Mouse (Mus musculus) neural tube, embryonic 12.5 days (tissue): ENCODE results near the gene Heatr5a. TPM values are rescaled to one million over a fixed set of nuclear protein-coding genes. Genes with fewer than 3 reads are reported as not detected.
A peak's percentile ranks its signal among the peaks of the same experiment; 100 is the strongest.

Source experiments
- ATAC-seq: fragments of 200-750 bp; cut with Nextera tagmentation; 2 replicates; pipeline ENCODE4 v1.8.0; 2017; ENCODE audit warnings: low read depth, mild to moderate bottlenecking, moderate TSS enrichment, moderate library complexity; ENCODE audit not compliant: low FRiP score
- H3K27ac ChIP-seq: fragments of 300-500 bp; sonication (generic); 2 replicates; pipeline ENCODE4 v1.5.1; 2016
- H3K27me3 ChIP-seq: fragments of 300-500 bp; sonication (generic); replicated peaks from 2 replicates; pipeline ENCODE4 v1.6.1; 2016; ENCODE audit warnings: mild to moderate bottlenecking
- H3K36me3 ChIP-seq: fragments of 300-500 bp; sonication (generic); 2 replicates; pipeline ENCODE4 v1.6.1; 2016; ENCODE audit warnings: mild to moderate bottlenecking
- H3K4me1 ChIP-seq: fragments of 300-500 bp; sonication (generic); 2 replicates; pipeline ENCODE4 v1.6.1; 2016
- H3K4me2 ChIP-seq: fragments of 300-500 bp; sonication (generic); replicated peaks from 2 replicates; pipeline ENCODE4 v1.6.1; 2016; ENCODE audit warnings: mild to moderate bottlenecking
- H3K4me3 ChIP-seq: fragments of 300-500 bp; sonication (generic); 2 replicates; pipeline ENCODE4 v1.5.1; 2016
- H3K9ac ChIP-seq: fragments of 300-500 bp; sonication (generic); 2 replicates; pipeline ENCODE4 v1.6.1; 2016; ENCODE audit warnings: mild to moderate bottlenecking
- H3K9me3 ChIP-seq: fragments of 300-500 bp; sonication (generic); 2 replicates; pipeline ENCODE4 v1.6.1; 2016; ENCODE audit warnings: mild to moderate bottlenecking
- WGBS: fragments of 180-500 bp; shearing (Covaris S2); methylation state at CpG from one replicate; pipeline ENCODE4 v1.1.7; 2016; 5-methylcytosine and 5-hydroxymethylcytosine counted together
- polyA plus RNA-seq: library from polyadenylated mRNA; unstranded; fragments of >200 nt; fragmentation: Nextera tagmentation; extraction: Ambion mirVana; gene quantifications from 2 replicates; pipeline ENCODE4 v1.2.1, GENCODE M21; 2016

Heatr5a gene
- polyA plus RNA-seq, 1 experiment from 2014 or later: 8.5 TPM

DNA sequence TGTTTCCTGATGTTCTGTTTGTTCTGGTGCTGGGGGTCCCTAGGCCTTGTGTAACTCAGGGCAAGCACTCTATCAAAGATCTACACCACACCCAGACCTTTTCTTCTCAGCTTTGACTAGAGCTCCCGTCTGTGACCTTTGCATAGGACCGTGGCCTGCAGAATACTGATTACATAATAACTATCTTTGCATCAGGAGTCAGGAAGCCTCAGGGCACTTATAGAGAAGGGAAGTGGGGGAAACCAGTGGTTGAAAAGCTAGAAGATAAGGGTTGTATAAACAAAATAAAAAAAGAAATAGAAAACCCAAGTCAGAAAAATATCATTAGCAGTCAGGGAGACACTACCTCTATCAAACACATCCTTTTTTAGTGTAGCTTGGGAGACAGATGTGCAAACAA, 121.2 kb downstream of the Heatr5a start:
- Histone ChIP-seq H3K4me2 (no peak overlapping the region), H3K4me1 (no peaks in the 10 kb centered on the region), H3K36me3 (no peaks in the 10 kb centered on the region), H3K9me3 (no peaks in the 10 kb centered on the region), H3K9ac (no peak overlapping the region), H3K4me3 (no peak overlapping the region), H3K27ac (no peak overlapping the region), H3K27me3 (no peaks in the 10 kb centered on the region)
- 90% methylated on average over 2 of the region's 2 CpGs for WGBS
- ATAC-seq: no peak

DNA sequence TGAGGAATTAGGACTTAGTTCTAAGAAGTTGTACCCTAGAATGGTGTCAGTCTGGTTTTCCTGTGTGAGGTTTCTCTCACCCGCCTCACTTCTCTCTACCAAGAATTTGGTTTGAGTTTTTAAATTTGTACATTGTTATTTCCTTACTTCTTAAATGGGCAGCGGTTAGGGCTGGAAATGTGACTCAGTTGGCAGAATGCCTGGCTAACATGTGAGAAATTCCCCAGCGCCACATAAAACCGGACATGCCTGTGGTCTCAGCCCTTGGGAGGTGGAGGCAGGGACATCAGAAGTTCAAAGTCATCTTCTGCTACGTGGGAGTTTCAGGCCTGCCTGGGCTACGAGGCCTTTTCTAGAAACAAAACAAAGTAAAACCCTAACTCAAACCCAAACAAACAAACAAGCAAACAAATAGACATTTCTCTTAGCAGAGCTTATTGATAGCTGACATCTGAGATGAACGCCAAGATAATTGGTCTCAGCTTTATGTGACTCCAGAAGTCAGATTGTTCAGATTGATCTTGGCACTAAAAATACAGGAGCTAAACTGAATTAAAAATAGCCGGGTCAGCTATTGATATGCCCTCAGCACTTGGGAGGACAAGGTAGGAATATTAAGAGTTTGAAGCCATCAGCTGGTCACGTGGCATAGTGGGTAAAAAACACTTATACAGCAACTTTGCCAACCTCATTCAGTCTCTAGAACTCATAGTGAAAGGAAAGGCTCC, 123.0 kb downstream of the Heatr5a start:
- Histone ChIP-seq H3K27ac (no peak overlapping the region), H3K4me3 (no peak overlapping the region), H3K27me3 (no peaks in the 10 kb centered on the region), H3K4me1 (no peaks in the 10 kb centered on the region), H3K4me2 (no peak overlapping the region), H3K9me3 (no peaks in the 10 kb centered on the region), H3K36me3 (no peaks in the 10 kb centered on the region), H3K9ac (no peak overlapping the region)
- no peak for ATAC-seq
- 85% methylated on average over 9 of the region's 9 CpGs for WGBS

DNA sequence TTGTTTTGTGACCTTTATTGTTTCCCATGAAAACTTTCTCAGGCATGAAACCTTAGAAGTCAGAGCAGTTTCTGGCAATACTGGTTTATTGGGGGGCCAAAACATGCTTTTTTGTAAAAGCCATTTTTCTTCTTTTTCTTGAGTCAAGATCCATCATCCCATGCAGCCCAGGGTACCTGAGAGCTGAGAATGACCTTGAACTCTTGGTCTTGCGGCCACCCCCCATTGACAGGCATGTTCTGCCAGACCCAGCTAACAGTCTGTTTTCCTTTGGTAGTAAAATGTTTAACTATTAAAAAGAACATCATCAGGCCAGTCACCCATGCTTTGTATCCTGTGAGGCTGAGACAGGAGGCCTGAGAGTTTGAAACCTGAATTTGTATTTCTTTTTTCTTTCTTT, 125.9 kb downstream of the Heatr5a start:
- H3K27ac ChIP-seq: no peak overlapping the region
- H3K9ac ChIP-seq: no peak overlapping the region
- H3K36me3 ChIP-seq: no peaks in the 10 kb centered on the region
- H3K4me3 ChIP-seq: no peak overlapping the region
- H3K4me1 ChIP-seq: no peaks in the 10 kb centered on the region
- H3K27me3 ChIP-seq: no peaks in the 10 kb centered on the region
- H3K4me2 ChIP-seq: peak overlapping the region; percentile 64
- ATAC-seq: 0 out of 2 replicates have a peak, but pooled peaks have one; percentile 41
- H3K9me3 ChIP-seq: no peaks in the 10 kb centered on the region
- WGBS: 43% methylated on average over 1 of the region's 1 CpGs

DNA sequence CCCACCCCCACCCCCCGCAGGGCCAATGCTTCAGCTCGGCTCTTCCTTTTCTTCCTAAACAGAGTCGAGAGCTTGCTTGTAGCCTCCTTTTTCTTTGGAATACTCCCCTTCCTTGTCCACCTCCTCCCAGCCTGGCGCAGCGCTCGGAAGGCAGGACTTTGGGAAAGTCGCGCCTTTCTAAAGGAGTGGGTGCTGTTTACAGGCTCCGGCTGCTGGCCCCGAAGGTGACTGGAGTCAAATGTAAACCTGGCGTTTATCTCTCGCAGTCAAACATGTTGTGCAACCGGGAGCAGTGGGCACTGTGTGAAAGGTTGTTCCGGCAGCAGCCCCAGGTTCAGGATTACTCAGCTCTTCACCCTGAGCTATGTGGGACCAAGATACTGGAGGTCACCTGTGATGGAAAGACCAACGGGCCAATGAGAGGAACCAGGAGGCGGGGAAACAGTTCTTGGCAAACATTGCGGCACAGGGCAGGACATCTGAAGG, 126.3 kb downstream of the Heatr5a start:
- Histone ChIP-seq H3K4me2 (peak overlapping the region; percentile 64), H3K9ac (peak overlapping the region; percentile 49), H3K27me3 (no peaks in the 10 kb centered on the region), H3K4me1 (no peaks in the 10 kb centered on the region), H3K4me3 (peak overlapping the region; percentile 46), H3K9me3 (no peaks in the 10 kb centered on the region), H3K36me3 (no peaks in the 10 kb centered on the region), H3K27ac (no peak overlapping the region)
- WGBS: under 1% methylated on average over 17 of the region's 17 CpGs
- peak; percentile 99 for ATAC-seq

DNA sequence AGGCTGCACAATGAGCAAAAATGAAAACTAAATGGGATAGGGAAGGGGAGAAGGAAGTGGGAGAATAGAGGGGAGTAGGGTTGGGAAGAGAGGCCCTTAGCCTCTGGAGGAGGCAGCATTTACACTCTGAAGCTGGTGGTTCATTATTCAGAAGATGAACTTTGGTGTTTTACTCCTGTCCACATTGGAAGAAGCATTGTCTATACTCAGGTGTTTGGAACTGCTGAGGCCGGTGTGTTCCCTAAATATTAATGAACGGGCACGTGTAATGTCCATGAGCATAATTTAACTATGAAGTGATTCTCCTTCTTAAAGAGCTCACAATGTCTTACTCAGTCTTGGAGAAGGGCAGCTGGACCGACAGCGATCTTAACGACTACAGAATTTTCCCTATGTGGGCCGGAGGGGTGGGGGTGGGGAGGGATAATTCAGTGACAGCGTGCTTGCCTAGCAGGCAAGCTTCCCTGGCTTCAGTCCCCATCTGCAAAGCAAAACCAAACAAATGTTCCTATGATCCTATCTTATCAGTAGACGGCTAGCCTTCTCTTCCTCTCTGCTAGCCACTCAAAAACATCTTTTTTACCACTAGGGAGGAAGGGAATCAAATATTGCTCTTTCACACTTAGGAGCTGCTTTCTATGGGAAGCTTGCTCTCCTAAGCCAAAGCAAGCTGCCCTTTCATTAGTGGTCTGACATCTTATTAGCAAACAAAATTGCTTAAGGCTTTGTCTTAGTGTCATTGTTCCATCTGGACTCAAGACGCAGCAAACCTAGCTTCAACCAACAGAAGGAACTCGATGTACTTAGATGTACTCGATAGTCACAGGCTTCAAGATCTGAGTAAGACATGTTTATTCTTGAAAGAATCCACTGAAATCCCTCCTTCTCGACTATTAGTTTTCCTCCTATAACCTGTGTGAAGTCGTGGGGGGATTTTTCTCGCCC, 127.3 kb downstream of the Heatr5a start:
- no peaks in the 10 kb centered on the region for H3K9me3 ChIP-seq
- no peak for ATAC-seq
- peak overlapping the region; percentile 64 for H3K4me2 ChIP-seq
- no peaks in the 10 kb centered on the region for H3K4me1 ChIP-seq
- no peak overlapping the region for H3K27ac ChIP-seq
- H3K27me3 ChIP-seq: no peaks in the 10 kb centered on the region
- H3K4me3 ChIP-seq: no peak overlapping the region
- WGBS: 38% methylated on average over 15 of the region's 15 CpGs
- no peak overlapping the region for H3K9ac ChIP-seq
- H3K36me3 ChIP-seq: no peaks in the 10 kb centered on the region

DNA sequence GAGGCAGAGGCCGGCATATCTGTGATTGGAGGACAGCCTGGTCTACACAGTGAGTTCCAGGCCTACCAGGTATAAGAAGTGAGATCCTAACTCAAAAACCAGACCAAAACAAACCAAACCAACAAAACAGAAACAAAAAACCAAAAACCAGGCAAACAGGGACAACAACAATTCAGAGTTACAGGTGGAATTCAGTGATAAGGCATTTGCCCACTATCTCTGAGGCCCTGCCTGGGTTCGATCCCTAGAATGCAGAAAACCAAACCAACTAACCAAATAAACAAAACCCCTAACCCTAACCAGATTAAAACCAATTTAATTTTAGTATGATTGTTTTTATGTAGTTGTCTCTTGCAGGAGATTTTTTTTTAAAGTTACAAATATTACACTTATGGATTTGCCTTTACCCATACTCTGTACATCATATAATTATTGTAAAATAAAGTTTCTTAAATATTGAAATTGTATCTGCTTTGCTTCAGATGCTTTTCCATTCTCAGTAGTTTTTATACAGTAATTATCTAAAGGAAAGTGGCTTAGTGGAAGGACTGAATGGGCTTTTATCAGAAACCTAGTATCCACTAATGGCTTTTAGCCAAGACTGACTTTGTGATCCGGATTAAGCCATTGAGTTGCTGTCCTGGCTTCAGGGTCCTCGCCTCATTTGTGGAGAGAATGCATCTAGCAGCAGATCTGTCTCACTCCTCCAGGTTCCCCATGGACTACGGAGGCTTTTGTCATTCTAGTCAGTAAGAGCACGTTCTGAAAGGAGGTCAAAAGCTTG, 128.8 kb downstream of the Heatr5a start:
- Histone ChIP-seq H3K27ac (no peak overlapping the region), H3K27me3 (no peaks in the 10 kb centered on the region), H3K4me1 (no peaks in the 10 kb centered on the region), H3K4me3 (no peak overlapping the region), H3K4me2 (no peak overlapping the region), H3K9ac (no peak overlapping the region), H3K9me3 (no peaks in the 10 kb centered on the region), H3K36me3 (no peaks in the 10 kb centered on the region)
- 76% methylated on average over 6 of the region's 6 CpGs for WGBS
- ATAC-seq: no peak

DNA sequence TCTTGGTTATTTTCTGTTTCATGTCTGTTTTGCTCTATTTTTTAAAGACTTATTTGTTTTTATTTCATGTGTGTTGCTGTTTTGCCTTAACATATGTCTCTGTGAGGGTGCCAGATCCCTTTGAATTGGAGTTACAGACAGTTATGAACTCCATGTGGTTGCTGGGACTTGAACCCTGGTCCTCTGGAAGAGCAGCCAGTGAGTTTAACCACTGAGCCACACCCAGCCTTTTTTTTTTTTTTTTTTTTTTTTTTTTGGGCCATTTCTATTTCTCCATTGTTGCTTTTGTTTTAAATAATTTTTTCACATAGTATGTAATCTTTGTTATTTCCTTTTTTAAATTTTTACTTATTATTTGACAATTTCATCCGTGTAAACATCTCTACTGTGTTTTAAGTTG, 131.3 kb downstream of the Heatr5a start:
- no peak overlapping the region for H3K4me3 ChIP-seq
- WGBS: 86% methylated on average over 1 of the region's 1 CpGs

DNA sequence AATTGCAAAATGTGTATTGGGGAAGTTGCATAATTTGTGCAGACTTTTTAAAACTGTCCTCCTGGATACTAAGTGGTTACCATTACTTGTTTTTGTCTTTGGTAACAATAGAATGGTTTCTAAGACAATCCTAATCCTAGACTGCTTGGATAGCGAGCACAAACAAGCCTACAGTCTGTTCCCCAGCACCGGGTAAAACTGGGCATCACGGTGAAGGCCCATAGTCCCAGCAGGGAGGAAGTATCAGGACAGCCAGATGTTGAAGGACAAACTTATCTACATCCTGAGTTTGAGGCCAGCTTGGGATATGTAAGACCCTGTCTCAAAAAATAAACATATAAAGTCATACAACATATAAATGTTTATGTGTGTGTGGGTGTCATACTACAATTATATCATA, 135.9 kb downstream of the Heatr5a start:
- peaks cover 2% of the 10 kb centered on the region; the same call in 1 of the 2 replicates for H3K4me1 ChIP-seq
- H3K9ac ChIP-seq: no peak overlapping the region
- H3K4me2 ChIP-seq: no peak overlapping the region
- H3K9me3 ChIP-seq: no peaks in the 10 kb centered on the region
- no peak for ATAC-seq
- H3K4me3 ChIP-seq: no peak overlapping the region
- 75% methylated on average over 3 of the region's 3 CpGs for WGBS
- H3K36me3 ChIP-seq: no peaks in the 10 kb centered on the region
- H3K27ac ChIP-seq: no peak overlapping the region
- no peaks in the 10 kb centered on the region for H3K27me3 ChIP-seq

More for the DNA sequence above, 131.3 kb downstream of the Heatr5a start:
- H3K27ac ChIP-seq: no peak overlapping the region
- H3K4me1 ChIP-seq: no peaks in the 10 kb centered on the region
- H3K36me3 ChIP-seq: no peaks in the 10 kb centered on the region
- H3K9ac ChIP-seq: no peak overlapping the region
- no peaks in the 10 kb centered on the region for H3K9me3 ChIP-seq
- H3K27me3 ChIP-seq: no peaks in the 10 kb centered on the region
- H3K4me2 ChIP-seq: no peak overlapping the region
- ATAC-seq: no peak

DNA sequence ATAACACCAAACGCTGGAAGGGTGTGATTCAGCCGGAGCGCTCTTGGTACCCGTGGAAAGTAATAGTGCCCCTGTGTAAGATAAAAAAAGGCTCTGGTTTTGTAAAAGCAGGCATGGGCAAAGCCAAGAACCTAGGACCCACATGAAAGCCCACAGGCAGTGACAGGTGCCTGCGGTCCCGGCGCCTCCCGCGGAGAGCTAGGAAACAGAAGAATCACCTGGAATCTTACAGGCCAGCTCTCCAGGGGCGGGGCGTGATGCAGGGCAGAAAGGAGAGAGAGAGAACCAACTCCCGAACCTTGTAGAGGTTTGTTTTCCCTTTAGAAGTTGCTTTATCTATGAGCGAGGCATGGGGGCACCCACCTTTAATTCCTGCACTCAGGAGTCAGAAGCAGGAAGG, 139.2 kb downstream of the Heatr5a start:
- no peak for ATAC-seq
- H3K4me2 ChIP-seq: no peak overlapping the region

DNA sequence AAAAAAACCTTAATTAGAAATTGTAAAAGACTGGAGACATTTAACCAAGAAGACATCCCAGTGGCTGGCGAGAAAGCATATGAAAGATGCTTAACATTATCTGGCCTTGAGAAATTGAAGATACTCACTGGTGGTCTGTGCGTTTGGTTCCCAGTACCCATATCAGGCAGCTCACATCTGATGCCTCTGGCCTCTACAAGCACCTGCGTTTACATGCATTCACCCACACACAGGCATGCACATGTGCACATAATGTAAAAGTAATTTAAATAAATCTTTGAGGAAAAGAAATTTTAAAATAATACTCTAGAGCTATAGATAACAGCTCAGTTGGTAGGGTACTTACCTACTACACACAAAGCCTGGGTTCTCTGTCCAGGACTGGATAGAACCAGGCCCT, 139.8 kb downstream of the Heatr5a start:
- Histone ChIP-seq H3K27ac (no peak overlapping the region), H3K9ac (no peak overlapping the region), H3K4me1 (peaks cover 16% of the 10 kb centered on the region), H3K36me3 (no peaks in the 10 kb centered on the region), H3K4me2 (no peak overlapping the region), H3K27me3 (no peaks in the 10 kb centered on the region), H3K9me3 (no peaks in the 10 kb centered on the region), H3K4me3 (no peak overlapping the region)
- no peak for ATAC-seq
- 97% methylated on average over 3 of the region's 3 CpGs for WGBS

More for the DNA sequence above, 139.2 kb downstream of the Heatr5a start:
- WGBS: 82% methylated on average over 13 of the region's 13 CpGs
- H3K9ac ChIP-seq: no peak overlapping the region
- no peak overlapping the region for H3K27ac ChIP-seq
- no peaks in the 10 kb centered on the region for H3K27me3 ChIP-seq
- no peak overlapping the region for H3K4me3 ChIP-seq
- peaks cover 16% of the 10 kb centered on the region for H3K4me1 ChIP-seq
- no peaks in the 10 kb centered on the region for H3K9me3 ChIP-seq
- no peaks in the 10 kb centered on the region for H3K36me3 ChIP-seq

DNA sequence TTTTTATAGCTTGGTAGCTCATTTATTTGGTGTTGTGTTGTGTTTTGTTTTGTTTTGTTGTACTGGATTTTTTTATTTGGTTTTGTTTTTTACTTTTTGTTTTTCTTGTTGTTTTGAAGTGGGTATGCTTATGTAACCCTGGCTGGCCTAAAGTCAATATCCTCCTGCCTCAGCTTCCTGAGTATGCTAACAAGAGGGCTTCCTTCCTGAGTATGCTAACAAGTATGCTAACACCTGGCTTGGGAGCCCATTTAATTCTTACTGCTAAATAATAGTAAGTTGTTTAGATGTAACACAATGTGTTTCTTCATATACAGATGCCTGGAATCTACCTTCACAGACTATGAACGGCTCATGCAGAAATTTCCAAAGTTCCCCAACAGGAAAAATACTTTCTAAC, 140.4 kb downstream of the Heatr5a start:
- Histone ChIP-seq H3K9me3 (no peaks in the 10 kb centered on the region), H3K27me3 (no peaks in the 10 kb centered on the region), H3K4me3 (no peak overlapping the region), H3K9ac (no peak overlapping the region), H3K4me2 (peak overlapping the region; percentile 67), H3K4me1 (peaks cover 16% of the 10 kb centered on the region), H3K36me3 (no peaks in the 10 kb centered on the region), H3K27ac (no peak overlapping the region)
- 98% methylated on average over 1 of the region's 1 CpGs for WGBS
- no peak for ATAC-seq

DNA sequence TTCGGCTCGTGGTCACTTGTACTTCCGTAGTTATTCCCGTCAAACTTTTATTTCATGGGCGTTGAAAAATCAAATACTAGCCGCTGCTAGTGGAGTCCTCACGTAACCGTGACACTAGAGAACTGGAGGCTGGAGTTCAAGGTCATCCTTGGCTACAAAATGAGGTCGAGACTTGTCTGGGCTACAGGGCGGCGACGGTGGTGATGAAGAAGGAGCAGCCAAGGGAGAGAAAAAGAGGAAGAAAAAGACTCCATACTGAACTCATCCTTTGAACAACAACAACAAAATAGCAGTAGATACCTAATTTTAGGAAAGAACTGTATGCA, 141.1 kb downstream of the Heatr5a start:
- Histone ChIP-seq H3K4me2 (peak overlapping the region; percentile 67), H3K9ac (peak overlapping the region; percentile 99), H3K27ac (peak overlapping the region; percentile 99), H3K9me3 (no peaks in the 10 kb centered on the region), H3K36me3 (peaks cover 4% of the 10 kb centered on the region), H3K4me1 (peaks cover 16% of the 10 kb centered on the region), H3K27me3 (no peaks in the 10 kb centered on the region), H3K4me3 (peak overlapping the region; percentile 94)
- WGBS: under 1% methylated on average over 12 of the region's 12 CpGs
- no peak for ATAC-seq
